9 mouse cellular contexts compared by ENCODE assay signal in the genomic region with DNA sequence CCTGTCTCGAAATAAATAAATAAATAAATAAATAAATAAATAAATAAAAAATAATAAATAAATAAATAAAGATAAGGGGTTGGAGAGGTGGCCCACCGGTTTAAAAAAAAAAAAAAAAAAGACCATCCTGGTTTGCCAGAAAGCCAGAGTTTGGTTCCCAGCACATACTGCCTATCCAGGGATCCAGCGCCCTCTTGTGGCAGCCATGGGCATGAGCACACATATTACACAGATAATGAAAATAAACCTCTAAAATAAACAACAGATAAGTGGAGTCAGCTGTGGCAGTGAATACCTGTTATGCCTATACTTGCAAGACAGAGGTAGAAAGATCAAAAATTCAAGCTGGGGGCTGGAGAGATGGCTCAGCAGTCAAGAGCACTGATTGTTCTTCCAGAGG. TPM values are rescaled to one million over a fixed set of nuclear protein-coding genes. Genes with fewer than 3 reads are reported as not detected.
A peak's percentile ranks its signal among the peaks of the same experiment; 100 is the strongest.
DNase-seq lines count a peak whose midpoint lies in the region; TF ChIP-seq lines count a peak whose summit lies in the region.
"Had no signal": no experiment of that assay in that cellular context is flagged by ENCODE, and none has a peak within 500 bp of the region (broad histone marks: within the 10 kb centered on the region; RNA-seq: fewer than 3 reads in every experiment).

No protein-coding gene starts in this region.

- peak; percentile 71 to 82 for DNase-seq in adrenal gland, adult 18-20 months (ENCODE audit: low spot score in 2 of 2)
- no peak for DNase-seq in adrenal gland, postnatal 4 days (ENCODE audit: low spot score in 2 of 2)
- no peak for DNase-seq in left cerebral cortex, adult 2 months (ENCODE audit: extremely low spot score in 1 of 2, low spot score in 2 of 2)
- DNase-seq in left cerebral cortex, adult 8-10 months (ENCODE audit: low spot score in 2 of 2), result no peak
- DNase-seq in adrenal gland, postnatal 36 days, result peak; percentile 79 to 85
- peak; percentile 69 for DNase-seq in heart, postnatal 4 days
- DNase-seq in retina, embryonic 14.5 days (ENCODE audit: low spot score), result peak; percentile 78
- no peak for DNase-seq in left cerebral cortex, adult 18-20 months (ENCODE audit: low spot score in 2 of 2)

- peak; percentile 66 for TF ChIP-seq CTCF in left cerebral cortex, adult 2 months (IDR thresholded peaks at IDR 0.05)

- no peak overlapping the region for H3K4me3 ChIP-seq in left cerebral cortex, adult 2 months
- H3K4me3 ChIP-seq: stomach, embryonic 15.5 days had no signal

- no peak overlapping the region for H3K27ac ChIP-seq in left cerebral cortex, adult 2 months

- intact Hi-C loops in left cerebral cortex, adult 2 months (cut with DNase I), result loop anchor here (2.0 kb wide), 1 partner anchor 79 kb away; no protein-coding TSS in a partner anchor

RNA-seq across cellular contexts. Expression of a gene that starts 6.4 kb away (rescaled TPM):
- total RNA-seq in adrenal gland, adult 18-20 months (2021), result 10 to 100 TPM; 47.4 to 77.7 TPM
- total RNA-seq in adrenal gland, postnatal 4 days (2021), result 10 to 100 TPM; 97.4 to 99.5 TPM
- total RNA-seq in left cerebral cortex, adult 2 months (2021), result 10 to 100 TPM; 26.8 to 36.1 TPM
- 10 to 100 TPM; 34.7 to 39.3 (median 38.4) TPM for total RNA-seq in left cerebral cortex, adult 8-10 months (2022)
- 10 to 100 TPM; 60.0 to 74.0 TPM for total RNA-seq in adrenal gland, postnatal 36 days (2021)
- 10 to 100 TPM; 96.2 to 97.8 TPM for total RNA-seq in heart, postnatal 4 days (2021)
- total RNA-seq in left cerebral cortex, adult 18-20 months (2021), result 10 to 100 TPM; 34.9 to 43.2 TPM

RNA-seq across cellular contexts. Expression of a gene that starts 22.5 kb away (rescaled TPM):
- total RNA-seq in adrenal gland, adult 18-20 months (2021), result 1 to 10 TPM; 1.9 to 3.2 TPM
- total RNA-seq in adrenal gland, postnatal 4 days (2021), result 10 to 100 TPM; 15.0 to 23.0 TPM
- 1 to 10 TPM in 1 of 2 experiments, under 1 TPM in 1; 0.36 to 1.3 TPM for total RNA-seq in left cerebral cortex, adult 2 months (2021)
- 1 to 10 TPM in 1 of 4 experiments, under 1 TPM in 3; 0.37 to 1.3 (median 0.48) TPM for total RNA-seq in left cerebral cortex, adult 8-10 months (2022)
- 1 to 10 TPM; 2.1 to 2.3 TPM for total RNA-seq in adrenal gland, postnatal 36 days (2021)
- 1 to 10 TPM; 5.8 to 9.7 TPM for total RNA-seq in heart, postnatal 4 days (2021)
- under 1 TPM; 0.30 to 0.40 TPM for total RNA-seq in left cerebral cortex, adult 18-20 months (2021)

RNA-seq across cellular contexts. Expression of a gene that starts 56.4 kb away (rescaled TPM):
- 1 to 10 TPM; 1.6 to 2.8 TPM for total RNA-seq in adrenal gland, adult 18-20 months (2021)
- 1 to 10 TPM; 6.0 to 6.1 TPM for total RNA-seq in adrenal gland, postnatal 4 days (2021)
- 1 to 10 TPM; 2.2 to 2.4 TPM for total RNA-seq in left cerebral cortex, adult 2 months (2021)
- 1 to 10 TPM; 2.5 to 4.5 (median 3.3) TPM for total RNA-seq in left cerebral cortex, adult 8-10 months (2022)
- total RNA-seq in adrenal gland, postnatal 36 days (2021), result 1 to 10 TPM; 1.7 to 2.1 TPM
- 1 to 10 TPM; 3.3 to 3.7 TPM for total RNA-seq in heart, postnatal 4 days (2021)
- 1 to 10 TPM; 2.6 to 3.0 TPM for total RNA-seq in left cerebral cortex, adult 18-20 months (2021)

Comparison
In these comparisons a context has a peak if more than half of its experiments do, and no peak if none do; other contexts are left out.
1. DNase-seq: peak in adrenal gland, adult 18-20 months (2 of 2), adrenal gland, postnatal 36 days (2 of 2), heart, postnatal 4 days (single experiment) and retina, embryonic 14.5 days (single experiment); none in adrenal gland, postnatal 4 days (0 of 2), left cerebral cortex, adult 2 months (0 of 2), left cerebral cortex, adult 8-10 months (0 of 2) and left cerebral cortex, adult 18-20 months (0 of 2).